Mouse (Mus musculus): ENCODE measurements around the gene Csmd2.
A peak's percentile ranks its signal among the peaks of the same experiment; 100 is the strongest.

The Csmd2 gene

GRCm38 (mm10) chr4:127987784-127988455 is at the start of gene Csmd2:
TSS of gene Csmd2 (plus strand) at chr4:127987857.
- DNase-seq (ENCODE audit: low spot score), result no peak

- no peak for DNase-seq (ENCODE audit: low spot score)
Measured at GRCm38 (mm10) chr4:127947696-127948095, 40.0 kb upstream of the Csmd2 start.

GRCm38 (mm10) chr4:127953006-127953710 is 34.5 kb upstream of the Csmd2 start:
- no peak for DNase-seq (ENCODE audit: low spot score)

- DNase-seq (ENCODE audit: low spot score), result no peak
Measured at GRCm38 (mm10) chr4:127969101-127969500, 18.6 kb upstream of the Csmd2 start.

- DNase-seq (ENCODE audit: low spot score), result peak; percentile 13
Measured at GRCm38 (mm10) chr4:127970018-127970421, 17.6 kb upstream of the Csmd2 start.

- no peak for DNase-seq (ENCODE audit: low spot score)
Measured at GRCm38 (mm10) chr4:127970901-127971868, 16.5 kb upstream of the Csmd2 start, which contains the start of gene CK137956. TSS of gene CK137956 (minus strand) at chr4:127970951.

GRCm38 (mm10) chr4:127972976-127973375 is 14.7 kb upstream of the Csmd2 start:
- DNase-seq (ENCODE audit: low spot score), result no peak

- DNase-seq (ENCODE audit: low spot score), result no peak
Measured at GRCm38 (mm10) chr4:127981125-127981524, 6.5 kb upstream of the Csmd2 start.

- no peak for DNase-seq (ENCODE audit: low spot score)
Measured at GRCm38 (mm10) chr4:127984426-127984825, 3.2 kb upstream of the Csmd2 start.

- DNase-seq (ENCODE audit: low spot score), result no peak
Measured at GRCm38 (mm10) chr4:127985874-127986273, 1.8 kb upstream of the Csmd2 start.

- DNase-seq (ENCODE audit: low spot score), result no peak
Measured at GRCm38 (mm10) chr4:127986491-127987075, 1.1 kb upstream of the Csmd2 start.

- no peak for DNase-seq (ENCODE audit: low spot score)
Measured at GRCm38 (mm10) chr4:127987270-127987669, 387 bp upstream of the Csmd2 start.

GRCm38 (mm10) chr4:127988526-127989180 is 996 bp downstream of the Csmd2 start:
- no peak for DNase-seq (ENCODE audit: low spot score)

- DNase-seq (ENCODE audit: low spot score), result no peak
Measured at GRCm38 (mm10) chr4:127989347-127989995, 1.8 kb downstream of the Csmd2 start.

- DNase-seq (ENCODE audit: low spot score), result no peak
Measured at GRCm38 (mm10) chr4:127999281-127999680, 11.6 kb downstream of the Csmd2 start.

GRCm38 (mm10) chr4:128002638-128003101 is 15.0 kb downstream of the Csmd2 start:
- no peak for DNase-seq (ENCODE audit: low spot score)

- DNase-seq (ENCODE audit: low spot score), result no peak
Measured at GRCm38 (mm10) chr4:128004797-128005452, 17.3 kb downstream of the Csmd2 start.

GRCm38 (mm10) chr4:128019465-128019864 is 31.8 kb downstream of the Csmd2 start:
- DNase-seq (ENCODE audit: low spot score), result no peak

GRCm38 (mm10) chr4:128028294-128028693 is 40.6 kb downstream of the Csmd2 start:
- DNase-seq (ENCODE audit: low spot score), result no peak

- no peak for DNase-seq (ENCODE audit: low spot score)
Measured at GRCm38 (mm10) chr4:128041901-128042300, 54.2 kb downstream of the Csmd2 start.

Measured in yolk sac, embryonic 10.5 days (tissue).